Mouse (Mus musculus): Measurements from ENCODE around the gene Plcd3. TPM values are rescaled to one million over a fixed set of nuclear protein-coding genes. Genes with fewer than 3 reads are reported as not detected.

Plcd3 gene
- total and polyA plus RNA-seq, 3 experiments, result 2.0 to 2.6 TPM; not detected in 1

GRCm38 (mm10) chr11:103113005-103113404 lies 11.5 kb upstream of the Plcd3 start:
- Histone ChIP-seq H3K36me3 (ENCODE audit: control insufficient read depth in 1 of 2, insufficient read depth in 2 of 2, low read length in 2 of 2) (peaks cover 0 to 9% of the 10 kb centered on the region in 2 experiments; a peak in 2 of 4 replicates), H3K27me3 (ENCODE audit: control insufficient read depth in 1 of 2, insufficient read depth in 2 of 2, low read length in 2 of 2) (no peaks in the 10 kb centered on the region), H3K4me3 (ENCODE audit: control insufficient read depth in 1 of 2, insufficient read depth in 1 of 2, low read depth in 2 of 2, low read length in 2 of 2) (no peak overlapping the region), H3K9ac (ENCODE audit: control insufficient read depth, low read depth, low read length, poor library complexity, severe bottlenecking) (no peak overlapping the region), H3K79me2 (ENCODE audit: control insufficient read depth, insufficient read depth, low read length, poor library complexity) (peaks cover 26% of the 10 kb centered on the region), H3K9me3 (replicated peaks; ENCODE audit: insufficient read depth, low read length) (no peaks in the 10 kb centered on the region), H3K27ac (ENCODE audit: control insufficient read depth, low read depth, low read length) (no peak overlapping the region), H3K4me1 (ENCODE audit: control insufficient read depth in 1 of 2, insufficient read depth in 2 of 2, low read length in 2 of 2) (peaks cover 4 to 8% of the 10 kb centered on the region in 2 experiments; a peak in 3 of 4 replicates)
- DNase-seq (ENCODE audit: low read depth, low spot score), result no peak
- no peak for TF ChIP-seq GATA1 (IDR thresholded peaks at IDR 0.05; ENCODE audit: low read depth, low read length)

- Histone ChIP-seq H3K9me3 (replicated peaks; ENCODE audit: insufficient read depth, low read length) (no peaks in the 10 kb centered on the region), H3K79me2 (ENCODE audit: control insufficient read depth, insufficient read depth, low read length, poor library complexity) (peaks cover 21% of the 10 kb centered on the region), H3K4me3 (ENCODE audit: control insufficient read depth in 1 of 2, insufficient read depth in 1 of 2, low read depth in 2 of 2, low read length in 2 of 2) (no peak overlapping the region), H3K4me1 (ENCODE audit: control insufficient read depth in 1 of 2, insufficient read depth in 2 of 2, low read length in 2 of 2) (peaks cover 4 to 8% of the 10 kb centered on the region in 2 experiments; a peak in 3 of 4 replicates), H3K9ac (ENCODE audit: control insufficient read depth, low read depth, low read length, poor library complexity, severe bottlenecking) (no peak overlapping the region), H3K27ac (ENCODE audit: control insufficient read depth, low read depth, low read length) (no peak overlapping the region), H3K27me3 (ENCODE audit: control insufficient read depth in 1 of 2, insufficient read depth in 2 of 2, low read length in 2 of 2) (no peaks in the 10 kb centered on the region), H3K36me3 (ENCODE audit: control insufficient read depth in 1 of 2, insufficient read depth in 2 of 2, low read length in 2 of 2) (peaks cover 0 to 9% of the 10 kb centered on the region in 2 experiments; a peak in 2 of 4 replicates)
- DNase-seq (ENCODE audit: low read depth, low spot score), result no peak
- TF ChIP-seq POLR2AphosphoS2 (IDR thresholded peaks at IDR 0.05; ENCODE audit: low read length), result 0 out of 2 replicates have a peak, but pooled peaks have one; percentile 16
- no peak for TF ChIP-seq NELFE (IDR thresholded peaks at IDR 0.05; ENCODE audit: low read depth, low read length)
- no peak for TF ChIP-seq MAFK (IDR thresholded peaks at IDR 0.05; ENCODE audit: borderline replicate concordance, low read depth, low read length)
- TF ChIP-seq KAT2A (conservative IDR thresholded peaks at IDR 0.05; ENCODE audit: low read depth, low read length), result no peak
- TF ChIP-seq ZKSCAN1 (IDR thresholded peaks at IDR 0.05; ENCODE audit: low read depth, low read length), result no peak
- TF ChIP-seq TBP (IDR thresholded peaks at IDR 0.05; ENCODE audit: low read depth, low read length), result no peak
Observed at GRCm38 (mm10) chr11:103112552-103112912, 11.1 kb upstream of the Plcd3 start.

GRCm38 (mm10) chr11:103111881-103112551 lies 10.6 kb upstream of the Plcd3 start:
- DNase-seq (ENCODE audit: low read depth, low spot score), result no peak
- H3K36me3 ChIP-seq (ENCODE audit: control insufficient read depth in 1 of 2, insufficient read depth in 2 of 2, low read length in 2 of 2), result peaks cover 0 to 9% of the 10 kb centered on the region in 2 experiments; a peak in 2 of 4 replicates
- H3K4me3 ChIP-seq (ENCODE audit: control insufficient read depth in 1 of 2, insufficient read depth in 1 of 2, low read depth in 2 of 2, low read length in 2 of 2), result no peak overlapping the region
- H3K9ac ChIP-seq (ENCODE audit: control insufficient read depth, low read depth, low read length, poor library complexity, severe bottlenecking), result no peak overlapping the region
- H3K27me3 ChIP-seq (ENCODE audit: control insufficient read depth in 1 of 2, insufficient read depth in 2 of 2, low read length in 2 of 2), result no peaks in the 10 kb centered on the region
- H3K9me3 ChIP-seq (replicated peaks; ENCODE audit: insufficient read depth, low read length), result no peaks in the 10 kb centered on the region
- TF ChIP-seq TCF12 (IDR thresholded peaks at IDR 0.05; ENCODE audit: low read depth, low read length), result no peak
- TF ChIP-seq POLR2A (IDR thresholded peaks at IDR 0.05; ENCODE audit: control insufficient read depth in 1 of 2, insufficient read depth in 1 of 2, low read depth in 1 of 2, low read length in 2 of 2, poor library complexity in 1 of 2), result 0 out of 4 replicates have a peak, but pooled peaks of 1 of the 2 experiments have one; percentile 3
- no peak for TF ChIP-seq MEF2A (IDR thresholded peaks at IDR 0.05; ENCODE audit: extremely low read depth, insufficient replicate concordance, low read depth, low read length, poor library complexity, severe bottlenecking)
- no peak for TF ChIP-seq ZC3H11A (IDR thresholded peaks at IDR 0.05; ENCODE audit: low read depth, low read length)
- TF ChIP-seq E2F4 (IDR thresholded peaks at IDR 0.05; ENCODE audit: borderline replicate concordance, low read depth, low read length), result no peak
- H3K27ac ChIP-seq (ENCODE audit: control insufficient read depth, low read depth, low read length), result no peak overlapping the region
- H3K4me1 ChIP-seq (ENCODE audit: control insufficient read depth in 1 of 2, insufficient read depth in 2 of 2, low read length in 2 of 2), result peaks cover 4 to 8% of the 10 kb centered on the region in 2 experiments; a peak in 3 of 4 replicates
- H3K79me2 ChIP-seq (ENCODE audit: control insufficient read depth, insufficient read depth, low read length, poor library complexity), result peaks cover 16% of the 10 kb centered on the region
